ENCODE assay signal across 26 mouse cellular contexts in the genomic region with DNA sequence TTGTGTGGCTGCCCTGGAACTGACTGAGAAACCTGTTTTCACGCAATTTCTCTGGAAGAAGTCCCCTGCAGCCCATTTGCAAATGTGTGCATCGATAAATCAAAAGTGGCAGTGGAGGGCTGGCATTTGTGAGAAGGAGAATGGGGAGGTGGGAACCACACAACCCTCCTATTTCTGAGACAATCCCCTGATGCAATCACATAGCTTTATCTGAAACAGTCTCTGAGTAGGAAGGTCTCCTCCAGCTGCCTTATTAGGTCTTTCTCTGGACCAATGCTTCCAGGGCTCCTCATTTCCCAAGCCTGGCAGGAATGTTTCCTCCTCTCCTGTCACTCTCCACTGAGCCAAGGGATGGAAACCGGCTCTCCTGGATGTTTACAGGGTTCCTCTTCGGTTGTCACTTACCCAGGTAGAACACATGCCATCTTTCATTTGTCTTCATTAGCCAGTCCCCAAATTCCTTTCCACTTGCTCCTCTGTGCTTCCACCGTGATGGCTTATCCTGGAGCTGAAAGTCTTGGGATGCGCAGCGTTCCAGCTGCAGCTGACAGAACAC.
DNase-seq lines count a peak whose midpoint lies in the region; TF ChIP-seq lines count a peak whose summit lies in the region.
"Had no signal": no experiment of that assay in that cellular context is flagged by ENCODE, and none has a peak within 500 bp of the region (broad histone marks: within the 10 kb centered on the region; RNA-seq: fewer than 3 reads in every experiment).

No protein-coding gene starts in this region.

- H3K27me3 ChIP-seq in heart, embryonic 10.5 days (ENCODE audit: insufficient read depth, poor library complexity, severe bottlenecking): no peaks in the 10 kb centered on the region
- no peaks in the 10 kb centered on the region for H3K27me3 ChIP-seq in kidney, adult 2 months (replicated peaks; ENCODE audit: control insufficient read depth, insufficient read depth, low read length)
- H3K27me3 ChIP-seq: embryonic facial prominence, embryonic 12.5 days; intestine, embryonic 15.5 days; liver, embryonic 15.5 days; lung, embryonic 15.5 days; megakaryocyte, embryonic 14.5 days; midbrain, embryonic 13.5 days; neural tube, embryonic 12.5 days had no signal

- H3K4me3 ChIP-seq in heart, embryonic 10.5 days: no peak overlapping the region
- no peak overlapping the region for H3K4me3 ChIP-seq in kidney, adult 2 months (ENCODE audit: insufficient read depth, low read depth, low read length)
- H3K4me3 ChIP-seq: embryonic facial prominence, embryonic 12.5 days; erythroblast, embryonic 14.5 days; heart, adult 2 months; intestine, embryonic 15.5 days; layer of hippocampus, adult 2 months; limb, embryonic 10.5 days; liver, embryonic 15.5 days; lung, embryonic 15.5 days; midbrain, embryonic 13.5 days; neural tube, embryonic 12.5 days had no signal

- no peaks in the 10 kb centered on the region for H3K9me3 ChIP-seq in heart, embryonic 10.5 days
- H3K9me3 ChIP-seq: embryonic facial prominence, embryonic 12.5 days; intestine, embryonic 15.5 days; limb, embryonic 10.5 days; liver, embryonic 15.5 days; lung, embryonic 15.5 days; megakaryocyte, embryonic 14.5 days; midbrain, embryonic 13.5 days; neural tube, embryonic 12.5 days had no signal

- 65% methylated on average over 7 of the region's 7 CpGs for WGBS in heart, embryonic 10.5 days
- WGBS in kidney, adult 2 months: 61% methylated on average over 7 of the region's 7 CpGs

- H3K4me1 ChIP-seq in heart, embryonic 10.5 days: peaks cover 5% of the 10 kb centered on the region
- H3K4me1 ChIP-seq in kidney, adult 2 months (ENCODE audit: control insufficient read depth, insufficient read depth, low read length): peaks cover 18% of the 10 kb centered on the region
- H3K4me1 ChIP-seq: embryonic facial prominence, embryonic 12.5 days had no signal

- TF ChIP-seq POLR2A in kidney, adult 2 months (IDR thresholded peaks at IDR 0.05; ENCODE audit: low read depth, low read length): no peak

- H3K27ac ChIP-seq in heart, embryonic 10.5 days: no peak overlapping the region
- H3K27ac ChIP-seq in kidney, adult 2 months (ENCODE audit: insufficient read depth, low read depth, low read length): no peak overlapping the region
- H3K27ac ChIP-seq: embryonic facial prominence, embryonic 12.5 days; heart, adult 2 months; intestine, embryonic 15.5 days; layer of hippocampus, adult 2 months; limb, embryonic 10.5 days; liver, embryonic 15.5 days; lung, embryonic 15.5 days; midbrain, embryonic 13.5 days; neural tube, embryonic 12.5 days had no signal

- H3K36me3 ChIP-seq in heart, embryonic 10.5 days: no peaks in the 10 kb centered on the region
- H3K36me3 ChIP-seq in kidney, adult 2 months (ENCODE audit: control insufficient read depth, insufficient read depth, low read length): no peaks in the 10 kb centered on the region
- H3K36me3 ChIP-seq: embryonic facial prominence, embryonic 12.5 days; intestine, embryonic 15.5 days; limb, embryonic 10.5 days; liver, embryonic 15.5 days; lung, embryonic 15.5 days; midbrain, embryonic 13.5 days; neural tube, embryonic 12.5 days had no signal

- DNase-seq in heart, embryonic 10.5 days (ENCODE audit: low spot score): peak; percentile 47
- no peak for DNase-seq in heart, postnatal 4 days
- peak; percentile 17 for DNase-seq in kidney, adult 2 months
- DNase-seq in kidney, postnatal 25 days: no peak
- DNase-seq in 3T3-L1 (ENCODE audit: low read depth, low spot score) (peak; percentile 8), MN1 (ENCODE audit: low spot score) (peak; percentile 51)
- DNase-seq in frontal cortex, postnatal 36 days (ENCODE audit: low spot score in 2 of 2): no peak
- no peak for DNase-seq in adrenal gland, postnatal 36 days
- DNase-seq: adrenal gland, postnatal 14 days; cerebellum, postnatal 14 days; gastrocnemius, postnatal 14 days; heart, adult 2 months; liver; lung, postnatal 36 days; right cerebral cortex, postnatal 14 days; thymus, postnatal 14 days had no signal

- no peak for TF ChIP-seq CTCF in kidney, adult 2 months (conservative IDR thresholded peaks at IDR 0.05; ENCODE audit: insufficient read depth, insufficient read length, low read depth, low read length)

Comparison
In these comparisons a context has a peak if more than half of its experiments do, and no peak if none do; other contexts are left out.
1. DNase-seq: peak in heart, embryonic 10.5 days (single experiment), kidney, adult 2 months (single experiment), 3T3-L1 (single experiment) and MN1 (single experiment); none in heart, postnatal 4 days (single experiment), kidney, postnatal 25 days (0 of 2), frontal cortex, postnatal 36 days (0 of 2) and adrenal gland, postnatal 36 days (0 of 2).